Mouse (Mus musculus) macrophage (primary cell): Measurements from ENCODE around the gene Tbc1d22a. TPM values are rescaled to one million over a fixed set of nuclear protein-coding genes. Genes with fewer than 3 reads are reported as not detected.
"Not testable (repeated sequence)": the region's sequence is repeated elsewhere in the genome, so short reads cannot be mapped to it uniquely, and the experiment has no call there.

Experiments
- H3K27ac ChIP-seq: fragments of 350-480 bp; formaldehyde crosslinking; 2 replicates; pipeline ENCODE4 v1.9.0; 2021
- H3K36me3 ChIP-seq: fragments of 350-480 bp; formaldehyde crosslinking; 2 replicates; pipeline ENCODE4 v1.9.0; 2021; ENCODE audit errors: inconsistent target
- H3K4me3 ChIP-seq: fragments of 350-480 bp; formaldehyde crosslinking; 2 replicates; pipeline ENCODE4 v1.9.0; 2021; ENCODE audit errors: inconsistent target
- H3K79me2 ChIP-seq: fragments of 350-480 bp; formaldehyde crosslinking; 2 replicates; pipeline ENCODE4 v1.9.0; 2021; ENCODE audit errors: inconsistent target
- WGBS: methylation state at CpG from one replicate; pipeline ENCODE4 v1.1.7; 2026; ENCODE audit warnings: inconsistent platforms; ENCODE audit not compliant: missing documents; 5-methylcytosine and 5-hydroxymethylcytosine counted together
- polyA plus RNA-seq: library from polyadenylated mRNA; stranded (reverse); fragments of 250-400 nt; gene quantifications from 3 replicates; pipeline ENCODE4 v1.2.4, GENCODE M21; 2018; ENCODE audit warnings: inconsistent platforms

Tbc1d22a gene
- polyA plus RNA-seq, 1 experiment from 2014 or later: 49.5 TPM

- WGBS: 83% methylated on average over 2 of the region's 3 CpGs
- Histone ChIP-seq H3K36me3 (peaks cover 6% of the 10 kb centered on the region), H3K4me3 (no peak overlapping the region), H3K27ac (no peak overlapping the region), H3K79me2 (peaks cover 100% of the 10 kb centered on the region)
Measured at GRCm38 (mm10) chr15:86175253-86176050, 38.8 kb upstream of the Tbc1d22a start.

GRCm38 (mm10) chr15:86176166-86176565 is 38.1 kb upstream of the Tbc1d22a start:
- peaks cover 6% of the 10 kb centered on the region for H3K36me3 ChIP-seq
- no peak overlapping the region for H3K27ac ChIP-seq
- 91% methylated on average over 10 of the region's 10 CpGs for WGBS
- H3K79me2 ChIP-seq: peaks cover 100% of the 10 kb centered on the region
- no peak overlapping the region for H3K4me3 ChIP-seq

- Histone ChIP-seq H3K79me2 (peaks cover 100% of the 10 kb centered on the region), H3K27ac (no peak overlapping the region), H3K4me3 (no peak overlapping the region), H3K36me3 (peaks cover 6% of the 10 kb centered on the region)
- 93% methylated on average over 19 of the region's 22 CpGs for WGBS
Measured at GRCm38 (mm10) chr15:86176771-86177702, 37.2 kb upstream of the Tbc1d22a start.

GRCm38 (mm10) chr15:86177703-86178251 is 36.5 kb upstream of the Tbc1d22a start:
- 14% methylated on average over 1 of the region's 2 CpGs for WGBS
- not testable (repeated sequence) for H3K36me3 ChIP-seq, H3K4me3 ChIP-seq

GRCm38 (mm10) chr15:86178594-86178993 is 35.7 kb upstream of the Tbc1d22a start:
- peaks cover 6% of the 10 kb centered on the region for H3K36me3 ChIP-seq
- 85% methylated on average over 6 of the region's 6 CpGs for WGBS
- H3K4me3 ChIP-seq: no peak overlapping the region

More at GRCm38 (mm10) chr15:86177703-86178251, 36.5 kb upstream of the Tbc1d22a start:
- H3K27ac ChIP-seq: not testable (repeated sequence)
- peaks cover 100% of the 10 kb centered on the region for H3K79me2 ChIP-seq

GRCm38 (mm10) chr15:86180427-86180826 is 33.8 kb upstream of the Tbc1d22a start:
- Histone ChIP-seq H3K4me3 (no peak overlapping the region), H3K79me2 (peaks cover 98% of the 10 kb centered on the region), H3K27ac (0 out of 2 replicates have a peak overlapping the region, but pooled peaks have one; percentile 8), H3K36me3 (peaks cover 6% of the 10 kb centered on the region)
- WGBS: 23% methylated on average over 4 of the region's 4 CpGs

More at GRCm38 (mm10) chr15:86178594-86178993, 35.7 kb upstream of the Tbc1d22a start:
- H3K79me2 ChIP-seq: peaks cover 100% of the 10 kb centered on the region
- no peak overlapping the region for H3K27ac ChIP-seq

- Histone ChIP-seq H3K79me2 (peaks cover 96% of the 10 kb centered on the region), H3K27ac (peak overlapping the region; percentile 97)
- WGBS: 100% methylated on average over 3 of the region's 3 CpGs
- H3K36me3 ChIP-seq, H3K4me3 ChIP-seq: not testable (repeated sequence)
Measured at GRCm38 (mm10) chr15:86181321-86181720, 32.9 kb upstream of the Tbc1d22a start.

- Histone ChIP-seq H3K79me2 (peaks cover 96% of the 10 kb centered on the region), H3K4me3 (peak overlapping the region; percentile 94), H3K27ac (peak overlapping the region; percentile 97), H3K36me3 (peaks cover 4% of the 10 kb centered on the region)
- 5% methylated on average over 11 of the region's 11 CpGs for WGBS
Measured at GRCm38 (mm10) chr15:86181941-86182439, 32.3 kb upstream of the Tbc1d22a start.

- peak overlapping the region; percentile 94 for H3K4me3 ChIP-seq
- 0% methylated on average over 13 of the region's 13 CpGs for WGBS
- peak overlapping the region; percentile 97 for H3K27ac ChIP-seq
- no peaks in the 10 kb centered on the region; the same call in 1 of the 2 replicates for H3K36me3 ChIP-seq
- H3K79me2 ChIP-seq: peaks cover 96% of the 10 kb centered on the region
Measured at GRCm38 (mm10) chr15:86182646-86183045, 31.6 kb upstream of the Tbc1d22a start.

GRCm38 (mm10) chr15:86183484-86183883 is 30.8 kb upstream of the Tbc1d22a start:
- Histone ChIP-seq H3K27ac (peak overlapping the region; percentile 97), H3K79me2 (peaks cover 96% of the 10 kb centered on the region), H3K4me3 (peak overlapping the region; percentile 94), H3K36me3 (no peaks in the 10 kb centered on the region; the same call in 1 of the 2 replicates)
- 94% methylated on average over 8 of the region's 8 CpGs for WGBS

GRCm38 (mm10) chr15:86184071-86184470 is 30.2 kb upstream of the Tbc1d22a start:
- H3K4me3 ChIP-seq: peak overlapping the region; percentile 94
- no peaks in the 10 kb centered on the region for H3K36me3 ChIP-seq
- H3K79me2 ChIP-seq: peaks cover 96% of the 10 kb centered on the region
- H3K27ac ChIP-seq: peak overlapping the region; percentile 97
- 58% methylated on average over 5 of the region's 5 CpGs for WGBS

- WGBS: under 1% methylated on average over 59 of the region's 70 CpGs
Measured at GRCm38 (mm10) chr15:86184851-86185688, 29.2 kb upstream of the Tbc1d22a start.

GRCm38 (mm10) chr15:86185689-86186569 is 28.3 kb upstream of the Tbc1d22a start, which contains the start of gene Cerk:
Cerk (minus strand) TSS chr15:86186141.
- peak within 1 kb of the TSS; percentile 97 for H3K27ac ChIP-seq
- H3K36me3 ChIP-seq: no peaks in the 10 kb centered on the region
- peak within 1 kb of the TSS; percentile 94 for H3K4me3 ChIP-seq
- whole genome bisulfite sequencing: 5% methylated on average over 35 of the region's 43 CpGs
- H3K79me2 ChIP-seq: peaks cover 78% of the 10 kb centered on the region

More at GRCm38 (mm10) chr15:86184851-86185688, 29.2 kb upstream of the Tbc1d22a start:
- peak overlapping the region; percentile 94 for H3K4me3 ChIP-seq
- H3K27ac ChIP-seq: peak overlapping the region; percentile 97
- no peaks in the 10 kb centered on the region for H3K36me3 ChIP-seq
- H3K79me2 ChIP-seq: peaks cover 86% of the 10 kb centered on the region
